Mouse (Mus musculus) hindbrain, postnatal 0 days (tissue): Measurements from ENCODE around the gene Tmem129. TPM values are rescaled to one million over a fixed set of nuclear protein-coding genes. Genes with fewer than 3 reads are reported as not detected.
A peak's percentile ranks its signal among the peaks of the same experiment; 100 is the strongest.

Source experiments
- ATAC-seq: fragments of 200-750 bp; cut with Nextera tagmentation; 2 replicates; pipeline ENCODE4 v1.8.0; 2017; ENCODE audit warnings: mild to moderate bottlenecking, moderate TSS enrichment, moderate library complexity
- DNase-seq: peaks from one replicate; pipeline ENCODE4 v3.0.0-alpha.2; 2015; ENCODE audit warnings: low spot score
- H3K27ac ChIP-seq: fragments of 300-500 bp; sonication (generic); 2 replicates; pipeline ENCODE4 v1.5.1; 2014; ENCODE audit warnings: mild to moderate bottlenecking
- H3K27me3 ChIP-seq: fragments of 300-500 bp; sonication (generic); 2 replicates; pipeline ENCODE4 v1.6.1; 2014; ENCODE audit warnings: low read length, mixed read lengths; ENCODE audit not compliant: insufficient read depth
- H3K36me3 ChIP-seq: fragments of 300-500 bp; sonication (generic); 2 replicates; pipeline ENCODE4 v1.6.1; 2014; ENCODE audit warnings: low read length, mixed read lengths; ENCODE audit not compliant: insufficient read depth
- H3K4me1 ChIP-seq: fragments of 300-500 bp; sonication (generic); 2 replicates; pipeline ENCODE4 v1.6.1; 2014; ENCODE audit warnings: antibody characterized with exemption, low read length, mixed read lengths; ENCODE audit not compliant: insufficient read depth
- H3K4me2 ChIP-seq: fragments of 300-500 bp; sonication (generic); 2 replicates; pipeline ENCODE4 v1.6.1; 2014; ENCODE audit warnings: low read depth, mild to moderate bottlenecking, low read length, moderate library complexity, mixed read lengths
- H3K4me3 ChIP-seq: fragments of 300-500 bp; sonication (generic); 2 replicates; pipeline ENCODE4 v1.5.1; 2014; ENCODE audit warnings: low read length
- H3K9ac ChIP-seq: fragments of 300-500 bp; sonication (generic); replicated peaks from 2 replicates; pipeline ENCODE4 v1.6.1; 2014; ENCODE audit warnings: mild to moderate bottlenecking, low read length, moderate library complexity, mixed read lengths
- H3K9me3 ChIP-seq: fragments of 300-500 bp; sonication (generic); 2 replicates; pipeline ENCODE4 v1.6.1; 2016; ENCODE audit warnings: low read length, mixed read lengths
- CTCF ChIP-seq: IDR thresholded peaks from 2 replicates; pipeline ENCODE4 v1.5.1; 2016; ENCODE audit warnings: antibody characterized with exemption, control low read depth, low read depth
- WGBS: fragments of 180-500 bp; shearing (Covaris S2); extraction: QIAGEN DNeasy Blood & Tissue Kit; methylation state at CpG from one replicate; pipeline ENCODE4 v1.1.7; 2014; 5-methylcytosine and 5-hydroxymethylcytosine counted together
- polyA plus RNA-seq: library from polyadenylated mRNA; unstranded; fragments of >200 nt; fragmentation: Nextera tagmentation; extraction: Ambion mirVana; gene quantifications from 2 replicates; pipeline ENCODE4 v1.2.1, GENCODE M21; 2015
- total RNA-seq: library from RNA; depleted of rRNA; stranded (reverse); fragments of >200 nt; gene quantifications from 2 replicates; pipeline ENCODE4 v1.2.3, GENCODE M21; 2014

The Tmem129 gene
- total and polyA plus RNA-seq, 2 experiments from 2014 or later = 22.0 to 36.9 TPM

DNA sequence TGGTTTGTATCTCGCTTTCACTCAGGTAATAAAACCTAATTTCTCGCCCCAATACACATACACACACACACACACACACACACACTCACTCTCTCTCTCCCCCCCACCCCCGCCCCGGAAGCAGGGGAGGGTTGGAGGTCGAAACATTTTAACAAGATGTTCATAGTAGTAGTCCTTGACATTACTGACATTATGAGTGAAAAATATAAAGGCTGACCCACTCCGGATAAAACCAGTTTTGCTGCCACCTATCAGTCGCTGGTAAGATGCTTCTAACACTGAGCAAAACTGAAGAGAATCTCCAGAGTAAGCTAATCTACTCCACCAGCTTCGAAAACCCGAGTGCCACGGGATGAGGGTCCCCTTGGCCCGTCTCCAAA lies 6.7 kb downstream of the Tmem129 start:
- no peaks in the 10 kb centered on the region for H3K9me3 ChIP-seq
- peak overlapping the region; percentile 67 for H3K4me3 ChIP-seq
- peak overlapping the region; percentile 99 for H3K27ac ChIP-seq
- no peaks in the 10 kb centered on the region for H3K27me3 ChIP-seq
- peaks cover 11% of the 10 kb centered on the region for H3K4me1 ChIP-seq
- peak overlapping the region; percentile 70 for H3K9ac ChIP-seq
- TF ChIP-seq CTCF = no peak
- DNase-seq = no peak
- peaks cover 25% of the 10 kb centered on the region for H3K36me3 ChIP-seq
- 1% methylated on average over 11 of the region's 11 CpGs for WGBS
- peak overlapping the region; percentile 71 for H3K4me2 ChIP-seq
- ATAC-seq = no peak

DNA sequence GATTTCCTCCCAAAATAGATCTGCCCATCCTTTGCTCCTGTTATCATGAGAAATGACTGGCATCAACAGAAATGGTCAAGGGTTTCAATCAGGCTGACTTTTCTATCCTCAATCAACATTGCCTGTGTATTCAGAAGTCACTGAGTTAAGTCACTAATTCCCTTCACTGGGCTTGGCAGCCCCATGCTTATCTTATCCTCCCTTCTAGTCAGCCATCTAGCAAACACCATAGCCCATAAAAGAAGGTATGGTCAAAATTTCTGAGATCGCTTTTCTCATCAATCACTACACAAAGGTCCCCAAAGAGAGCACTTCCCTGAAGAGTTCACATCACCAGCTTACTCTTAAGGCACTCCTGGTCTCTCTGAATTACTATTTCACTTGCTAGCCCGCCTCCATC lies 7.2 kb downstream of the Tmem129 start:
- ATAC-seq (no peak), DNase-seq (peak; percentile 15)
- peak overlapping the region; percentile 67 for H3K4me3 ChIP-seq
- peaks cover 9% of the 10 kb centered on the region for H3K4me1 ChIP-seq
- peak overlapping the region; percentile 70 for H3K9ac ChIP-seq
- WGBS = 16% methylated on average over 2 of the region's 2 CpGs
- peak overlapping the region; percentile 71 for H3K4me2 ChIP-seq
- H3K27ac ChIP-seq = peak overlapping the region; percentile 99; the same call in 1 of the 2 replicates
- no peaks in the 10 kb centered on the region for H3K9me3 ChIP-seq
- H3K36me3 ChIP-seq = peaks cover 28% of the 10 kb centered on the region
- H3K27me3 ChIP-seq = no peaks in the 10 kb centered on the region
- no peak for TF ChIP-seq CTCF

DNA sequence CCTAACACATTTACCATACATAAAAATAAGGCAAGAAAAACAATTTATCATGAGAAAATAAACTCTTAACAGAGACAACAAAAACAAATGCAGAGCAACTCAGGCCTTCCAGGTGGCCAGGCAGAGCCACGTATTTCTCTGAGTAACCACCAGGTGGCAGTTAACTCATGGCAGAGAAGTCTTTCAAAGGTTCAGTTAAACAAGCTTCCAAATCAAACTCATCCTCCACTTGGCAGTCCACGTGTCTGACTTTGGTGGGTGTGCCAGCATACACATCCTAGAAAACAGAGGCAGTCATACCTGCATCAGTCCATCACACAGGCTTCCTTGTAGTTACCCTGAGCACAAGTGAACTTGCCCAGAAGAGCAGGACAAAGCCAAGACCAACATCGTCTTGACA lies 17.6 kb downstream of the Tmem129 start:
- Histone ChIP-seq H3K27me3 (no peaks in the 10 kb centered on the region), H3K4me1 (no peaks in the 10 kb centered on the region), H3K36me3 (peaks cover 36% of the 10 kb centered on the region), H3K27ac (no peak overlapping the region), H3K9me3 (no peaks in the 10 kb centered on the region), H3K9ac (no peak overlapping the region), H3K4me3 (no peak overlapping the region), H3K4me2 (no peak overlapping the region)
- ATAC-seq (peak; percentile 29; the same call in 1 of the 2 replicates), DNase-seq (peak; percentile 74)
- peak; percentile 80 for TF ChIP-seq CTCF
- 34% methylated on average over 3 of the region's 3 CpGs for WGBS

DNA sequence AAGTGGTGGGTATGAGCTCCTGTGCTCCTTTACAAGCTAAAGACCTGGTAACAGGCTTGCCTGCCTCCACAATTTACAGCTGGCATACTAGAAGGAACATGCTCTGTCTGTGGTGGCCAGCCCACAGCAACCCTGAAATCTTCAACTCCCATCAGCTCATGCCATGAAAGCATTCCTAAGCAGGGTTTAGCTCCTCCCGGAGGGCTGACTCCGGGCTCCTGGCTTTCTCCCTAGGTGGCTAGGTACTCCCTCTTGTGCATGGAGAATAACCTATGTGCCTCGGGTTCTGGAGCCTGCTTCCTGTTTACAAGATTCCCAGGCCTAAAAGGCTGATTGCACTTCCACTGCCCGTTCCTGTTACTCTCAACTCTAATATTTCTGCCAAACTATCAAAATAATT lies 19.4 kb downstream of the Tmem129 start:
- 69% methylated on average over 4 of the region's 4 CpGs for WGBS
- Histone ChIP-seq H3K27ac (no peak overlapping the region), H3K4me1 (no peaks in the 10 kb centered on the region), H3K9ac (no peak overlapping the region), H3K4me3 (no peak overlapping the region), H3K36me3 (peaks cover 26% of the 10 kb centered on the region), H3K27me3 (no peaks in the 10 kb centered on the region), H3K4me2 (no peak overlapping the region), H3K9me3 (no peaks in the 10 kb centered on the region)
- TF ChIP-seq CTCF = no peak
- ATAC-seq = no peak
- DNase-seq = no peak

DNA sequence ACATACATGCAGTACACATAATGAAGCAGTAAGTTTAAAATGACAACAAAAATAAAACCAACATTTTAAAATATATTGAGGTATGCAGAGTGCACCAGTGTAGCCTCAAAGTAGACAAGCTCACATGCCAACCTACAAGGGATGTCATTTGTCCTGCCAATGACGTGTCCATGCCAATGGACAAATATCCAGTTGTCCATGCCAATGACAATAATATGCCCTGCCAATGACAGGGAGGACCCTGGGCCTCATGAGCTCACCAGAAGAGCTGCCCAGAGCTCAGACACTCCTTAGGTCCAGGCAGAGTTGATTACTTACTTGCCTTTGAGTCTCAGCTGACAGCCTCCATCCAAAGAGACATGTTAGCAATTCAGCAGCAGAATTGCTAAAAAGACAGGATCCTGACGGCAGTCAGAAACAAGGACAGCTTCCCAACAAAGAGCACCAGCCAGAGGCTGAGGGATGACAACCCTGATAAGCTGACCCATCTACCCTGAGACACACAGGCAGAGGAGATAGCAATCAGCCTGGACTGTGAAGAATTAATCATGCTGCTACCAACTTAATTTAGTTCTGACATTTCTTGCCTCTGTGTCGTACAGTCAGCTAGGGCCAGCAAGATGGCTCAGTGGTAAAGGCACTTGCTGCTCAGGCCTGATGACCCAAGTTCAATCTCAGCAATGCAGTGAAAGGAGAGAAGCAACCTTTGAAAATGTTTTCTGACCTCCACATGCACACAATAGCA lies 20.4 kb downstream of the Tmem129 start:
- Histone ChIP-seq H3K9ac (no peak overlapping the region), H3K36me3 (peaks cover 17% of the 10 kb centered on the region), H3K27ac (no peak overlapping the region), H3K9me3 (no peaks in the 10 kb centered on the region), H3K4me2 (no peak overlapping the region), H3K4me3 (no peak overlapping the region), H3K27me3 (no peaks in the 10 kb centered on the region), H3K4me1 (no peaks in the 10 kb centered on the region)
- DNase-seq = no peak
- ATAC-seq = no peak
- TF ChIP-seq CTCF = no peak
- 67% methylated on average over 3 of the region's 3 CpGs for WGBS

DNA sequence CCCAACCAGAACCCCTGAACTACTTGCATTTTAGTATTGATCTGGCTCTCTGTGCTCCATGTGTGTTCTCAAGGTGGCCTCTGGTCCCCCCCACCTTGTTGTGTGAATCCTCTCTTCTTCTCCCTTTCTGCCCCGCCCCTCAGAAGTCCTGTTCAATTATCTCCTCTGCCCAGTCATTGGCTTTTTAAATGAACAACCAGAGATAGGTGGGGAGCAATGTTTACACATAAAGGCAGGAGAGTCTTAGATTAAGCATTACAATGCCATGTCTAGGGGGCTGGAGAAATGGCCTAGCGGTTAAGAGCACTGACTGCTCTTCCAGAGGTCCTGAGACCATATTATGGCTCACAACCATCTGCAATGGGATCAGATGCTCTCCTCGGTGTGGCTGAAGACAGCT lies 22.9 kb downstream of the Tmem129 start:
- 90% methylated on average over 3 of the region's 3 CpGs for whole genome bisulfite sequencing

DNA sequence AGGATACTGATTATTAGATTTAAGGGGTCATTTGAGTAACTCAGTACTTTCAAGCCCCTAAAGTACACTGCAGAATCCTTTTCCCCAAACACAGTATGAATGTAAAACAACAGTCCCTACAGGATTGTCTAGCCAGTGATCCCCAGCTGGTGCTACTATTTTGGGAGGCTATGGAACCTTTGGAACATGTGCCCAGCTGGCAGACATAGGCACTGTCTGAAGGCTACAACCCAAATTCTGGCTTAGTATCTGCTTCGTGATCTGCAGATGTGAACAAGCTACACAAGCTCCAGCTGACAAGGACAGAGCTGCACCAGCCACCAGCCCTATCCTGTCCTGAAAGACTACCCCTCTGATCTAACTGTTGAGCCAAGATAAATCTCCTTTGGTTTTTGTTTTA lies 25.7 kb downstream of the Tmem129 start:
- Histone ChIP-seq H3K36me3 (no peaks in the 10 kb centered on the region; the same call in 1 of the 2 replicates), H3K4me3 (no peak overlapping the region), H3K27ac (no peak overlapping the region), H3K9me3 (no peaks in the 10 kb centered on the region), H3K27me3 (no peaks in the 10 kb centered on the region), H3K4me1 (peaks cover 6% of the 10 kb centered on the region; the same call in 1 of the 2 replicates), H3K9ac (no peak overlapping the region), H3K4me2 (no peak overlapping the region)
- TF ChIP-seq CTCF = no peak
- DNase-seq (no peak), ATAC-seq (no peak)
- WGBS = 69% methylated on average over 1 of the region's 1 CpGs

More for the DNA sequence above, 22.9 kb downstream of the Tmem129 start:
- Histone ChIP-seq H3K27ac (no peak overlapping the region), H3K27me3 (no peaks in the 10 kb centered on the region), H3K4me2 (no peak overlapping the region), H3K9me3 (no peaks in the 10 kb centered on the region), H3K9ac (no peak overlapping the region), H3K4me1 (peaks cover 1% of the 10 kb centered on the region; the same call in 1 of the 2 replicates), H3K36me3 (no peaks in the 10 kb centered on the region; the same call in 1 of the 2 replicates), H3K4me3 (no peak overlapping the region)
- ATAC-seq (no peak), DNase-seq (no peak)
- no peak for TF ChIP-seq CTCF
